Mouse (Mus musculus) lung, postnatal 0 days (tissue): ENCODE data around the gene AU040320.

Source experiments
- CTCF ChIP-seq: IDR thresholded peaks from 2 replicates; pipeline ENCODE4 v1.5.1; 2016; ENCODE audit warnings: antibody characterized with exemption, mild to moderate bottlenecking
- EP300 ChIP-seq: IDR thresholded peaks from 2 replicates; pipeline ENCODE4 v1.6.1; 2016; ENCODE audit warnings: antibody characterized with exemption, mild to moderate bottlenecking, control low read depth

GRCm38 (mm10) chr4:126734700-126735381, 18.5 kb upstream of the AU040320 start:
- no peak for TF ChIP-seq CTCF
- no peak for TF ChIP-seq EP300
